Mouse (Mus musculus): ENCODE data around the gene Ap4m1.

- TF ChIP-seq CTCF (IDR thresholded peaks at IDR 0.05; ENCODE audit: low read depth) (peak; percentile 66), EP300 (IDR thresholded peaks at IDR 0.05; ENCODE audit: low read depth) (no peak)
Measured at GRCm38 (mm10) chr5:138228026-138228425, 56.2 kb downstream of the Ap4m1 start.
